Mouse (Mus musculus): ENCODE data around the gene Atp5f1.

Atp5f1 gene

DNA sequence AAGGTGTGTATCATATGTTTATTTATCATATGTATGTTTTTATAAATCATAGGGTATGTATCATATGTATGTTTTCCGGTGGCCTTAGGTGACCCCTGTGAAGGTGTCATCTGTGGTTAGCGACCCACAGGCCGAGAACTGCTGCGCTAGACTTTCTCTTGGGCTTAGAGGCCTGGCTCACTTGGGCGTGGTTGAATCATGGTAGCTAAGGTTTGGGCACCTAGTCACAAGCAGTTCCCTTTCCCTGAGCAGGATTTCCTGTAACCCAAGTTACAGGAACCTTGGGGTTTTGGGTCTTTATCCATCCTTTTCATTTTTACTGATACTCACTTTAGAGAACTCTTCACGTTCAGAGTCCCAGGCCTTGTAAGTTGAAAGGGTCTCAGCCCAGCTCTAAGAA is 59.6 kb downstream of the Atp5f1 start:
- DNase-seq (ENCODE audit: low read depth, low spot score): no peak

DNA sequence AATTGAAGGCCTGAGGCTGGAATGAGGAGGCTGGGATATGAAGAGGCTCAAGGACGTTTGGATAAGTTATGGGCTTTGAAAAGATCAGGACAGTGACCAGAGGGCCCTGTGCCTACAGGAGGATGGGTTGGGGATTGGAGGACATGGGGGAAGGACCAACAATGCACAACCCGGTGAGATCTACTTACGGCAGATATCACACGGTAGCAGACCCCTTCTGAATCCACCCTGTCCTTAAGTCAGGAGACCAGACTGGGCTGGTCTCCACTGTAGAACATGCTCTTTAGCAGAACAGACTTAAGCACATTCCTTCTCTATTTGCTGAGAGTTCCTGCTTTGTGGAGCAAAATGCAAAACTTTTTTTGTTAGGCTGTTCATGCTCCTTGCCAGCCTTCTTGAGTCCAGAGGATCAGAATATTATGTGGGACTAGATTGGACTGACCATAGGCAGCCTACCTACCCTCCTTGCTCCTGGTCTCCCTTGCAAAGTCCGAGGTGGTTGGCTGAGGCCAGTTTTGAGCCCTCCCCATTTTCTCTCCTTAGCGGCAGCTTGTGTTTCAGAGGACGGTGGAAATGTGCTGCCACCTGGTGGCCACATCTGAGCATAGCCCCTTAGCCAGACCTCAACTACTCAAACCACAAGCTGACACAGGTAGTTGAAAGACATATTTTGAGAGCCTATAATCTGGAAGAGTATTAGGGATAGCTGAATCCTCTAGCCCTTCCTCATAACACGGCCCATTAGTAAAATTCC is 60.3 kb downstream of the Atp5f1 start:
- peak; percentile 89 for DNase-seq (ENCODE audit: low read depth, low spot score)

DNA sequence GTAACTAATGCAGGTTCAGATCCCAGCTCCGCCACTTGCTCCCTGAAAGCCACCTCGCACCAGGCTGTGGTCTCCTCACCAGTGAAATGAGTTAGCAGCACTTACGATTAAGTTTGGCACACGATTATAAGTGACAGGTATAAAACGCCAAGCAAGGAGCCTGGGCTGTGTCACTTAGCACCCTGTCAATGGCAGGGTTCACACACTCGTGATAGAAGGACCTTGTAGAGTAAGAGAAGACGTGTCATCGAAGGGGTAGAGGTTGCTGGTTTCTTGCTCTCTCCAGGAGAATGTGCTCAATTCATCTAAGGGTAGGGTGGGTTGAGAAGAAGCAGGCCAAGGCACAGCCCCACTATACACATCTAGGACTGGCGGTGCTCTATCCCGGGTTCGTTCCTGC is 61.0 kb downstream of the Atp5f1 start:
- no peak for DNase-seq (ENCODE audit: low read depth, low spot score)

DNA sequence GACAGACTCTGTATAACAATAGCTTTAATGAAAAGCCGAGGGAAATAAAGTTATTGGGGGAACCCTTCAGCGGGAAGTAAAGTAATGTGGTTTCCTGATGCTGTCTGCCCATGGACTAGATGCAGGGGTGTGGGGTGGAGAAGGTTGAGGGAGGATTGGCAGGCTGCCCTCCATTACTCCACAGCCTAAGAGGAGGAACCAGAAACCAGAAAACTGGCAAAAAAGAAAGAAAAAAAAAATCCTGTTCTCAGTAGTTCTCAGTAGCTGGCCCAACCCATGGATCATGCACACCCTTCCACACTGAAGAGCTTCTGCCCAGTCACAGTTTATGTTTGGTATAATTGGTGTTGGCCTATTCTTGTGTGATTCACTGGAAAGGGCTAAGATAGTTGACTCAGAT is 61.6 kb downstream of the Atp5f1 start:
- no peak for DNase-seq (ENCODE audit: low read depth, low spot score)

DNA sequence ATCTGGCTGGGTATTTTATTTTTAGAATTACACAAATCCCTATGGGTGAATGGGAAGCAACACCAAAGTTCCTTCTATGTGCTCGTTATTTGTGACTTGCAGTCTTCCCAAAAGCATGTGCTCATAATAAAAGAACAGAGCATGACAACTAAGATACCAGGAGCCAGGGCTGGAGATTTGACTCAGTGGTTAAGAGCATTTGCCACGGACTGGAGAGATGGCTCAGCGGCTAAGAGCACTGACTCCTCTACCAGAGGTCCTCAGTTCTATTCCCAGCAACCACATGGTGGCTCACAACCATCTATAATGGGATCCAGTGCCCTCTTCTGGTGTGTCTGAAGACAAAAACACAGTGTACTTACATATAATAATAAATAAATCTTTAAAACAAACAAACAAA is 63.1 kb downstream of the Atp5f1 start:
- DNase-seq (ENCODE audit: low read depth, low spot score): no peak

DNA sequence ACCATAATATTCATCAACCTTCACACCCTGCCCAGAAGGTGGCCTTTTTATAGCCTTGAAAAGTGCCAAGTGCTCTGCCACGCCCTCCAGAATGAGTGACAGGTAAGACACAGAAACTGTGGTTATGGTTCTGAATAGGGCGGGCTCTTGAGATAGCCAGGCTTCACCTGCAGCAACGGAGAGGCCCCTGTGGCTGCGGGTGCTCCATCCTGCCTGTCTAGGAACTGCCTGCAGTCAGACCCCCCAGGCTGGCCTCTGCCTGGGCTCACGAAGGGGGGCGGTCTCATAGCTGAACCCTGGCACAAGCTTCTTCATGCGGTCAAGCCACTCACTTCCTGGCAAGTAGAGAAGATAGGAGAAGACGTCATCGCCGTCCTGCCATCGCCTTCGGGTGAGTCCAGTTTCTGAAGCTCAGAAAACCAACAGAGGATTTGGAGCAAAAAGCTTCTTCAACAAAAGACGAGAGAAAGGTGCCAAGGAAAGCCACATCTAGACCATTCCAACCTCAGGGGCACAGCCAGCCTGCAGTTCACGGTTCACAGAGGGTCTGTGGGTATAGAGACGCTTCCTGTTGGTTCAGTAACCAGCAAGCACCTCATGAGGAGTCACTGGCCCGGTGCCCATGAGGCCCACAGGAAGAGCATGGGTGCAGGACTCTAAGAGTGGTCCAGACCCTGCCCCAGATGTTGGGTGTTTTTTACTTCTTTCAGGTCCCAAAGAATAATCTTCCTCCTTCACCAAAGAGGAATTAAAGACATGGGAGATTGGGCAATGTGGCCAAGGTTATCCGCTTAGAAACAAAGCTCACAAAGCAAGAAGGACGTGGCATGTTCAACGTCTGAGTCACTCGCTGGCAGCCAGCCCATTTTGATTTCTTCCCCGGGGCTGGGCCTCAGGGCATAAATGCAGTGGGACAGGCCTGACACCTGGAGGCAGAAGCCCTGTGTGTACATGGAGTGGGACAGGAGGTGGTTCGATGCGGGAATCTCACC is 65.0 kb downstream of the Atp5f1 start:
- DNase-seq (ENCODE audit: low read depth, low spot score): no peak

DNA sequence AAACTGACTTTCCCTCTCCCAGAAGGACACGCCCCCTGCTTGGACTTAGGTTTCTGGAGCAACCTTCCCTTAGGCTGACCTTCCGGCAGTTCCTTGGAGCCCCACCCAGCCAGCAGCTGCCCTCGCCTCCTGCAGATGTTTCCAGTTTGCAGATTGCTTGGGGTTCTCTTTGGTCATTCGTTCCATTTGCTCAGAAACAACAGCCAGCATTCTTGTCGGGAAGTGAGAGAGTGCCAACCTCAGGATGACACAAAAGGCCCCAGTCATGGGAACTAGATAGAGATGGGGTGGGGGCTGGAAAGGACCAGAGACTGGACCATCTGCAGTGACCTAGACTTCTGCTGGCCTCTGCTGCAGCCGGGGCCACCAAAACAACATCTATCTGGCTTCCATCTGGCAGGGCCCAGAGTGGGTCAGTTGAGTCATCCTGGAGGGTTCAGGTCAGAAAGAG is 65.9 kb downstream of the Atp5f1 start:
- no peak for DNase-seq (ENCODE audit: low read depth, low spot score)
